Mouse (Mus musculus) C2C12 (cell line): ENCODE measurements around the gene Zfp827. TPM values are rescaled to one million over a fixed set of nuclear protein-coding genes. Genes with fewer than 3 reads are reported as not detected.

ENCODE experiments used
- H3K27me3 ChIP-seq: one replicate; pipeline ENCODE4 v1.6.1; 2011; ENCODE audit not compliant: control insufficient read depth, insufficient read depth, insufficient read length
- H3K36me3 ChIP-seq: one replicate; pipeline ENCODE4 v1.6.1; 2011; ENCODE audit not compliant: control insufficient read depth, insufficient read depth
- H3K4me3 ChIP-seq: one replicate; pipeline ENCODE4 v1.5.1; 2011; ENCODE audit warnings: mild to moderate bottlenecking, control low read depth; ENCODE audit not compliant: poor library complexity, insufficient read depth, severe bottlenecking
- H3K79me2 ChIP-seq: one replicate; pipeline ENCODE4 v1.6.1; 2011; ENCODE audit not compliant: control insufficient read depth, insufficient read depth
- H3K79me3 ChIP-seq: one replicate; pipeline ENCODE4 v1.6.1; 2011; ENCODE audit warnings: low read depth, control low read depth
- H3ac ChIP-seq: one replicate; pipeline ENCODE3; 2011; ENCODE audit warnings: low read depth; ENCODE audit not compliant: control insufficient read depth, insufficient read length
- CEBPB ChIP-seq: IDR thresholded peaks from one replicate; pipeline ENCODE4 v1.6.1; 2011; ENCODE audit warnings: low read depth, mild to moderate bottlenecking, control low read depth, moderate library complexity
- CTCF ChIP-seq: IDR thresholded peaks from one replicate; pipeline ENCODE4 v1.5.1; 2011; ENCODE audit not compliant: control insufficient read depth, insufficient read depth, insufficient read length
- FOSL1 ChIP-seq: IDR thresholded peaks from one replicate; pipeline ENCODE4 v1.8.0; 2011; ENCODE audit warnings: mild to moderate bottlenecking, low read length; ENCODE audit not compliant: poor library complexity, insufficient read depth, severe bottlenecking
- MAX ChIP-seq: IDR thresholded peaks from one replicate; pipeline ENCODE4 v1.6.1; 2011; ENCODE audit warnings: mild to moderate bottlenecking, control low read depth
- MYOD1 ChIP-seq: IDR thresholded peaks from one replicate; pipeline ENCODE4 v1.6.1; 2011; ENCODE audit warnings: low read depth; ENCODE audit not compliant: control insufficient read depth, insufficient read length
- MYOG ChIP-seq: IDR thresholded peaks from one replicate; pipeline ENCODE4 v1.6.1; 2011; ENCODE audit not compliant: control insufficient read depth, insufficient read length; ENCODE audit errors: extremely low read depth
- USF1 ChIP-seq: IDR thresholded peaks from one replicate; pipeline ENCODE4 v1.6.1; 2011; ENCODE audit warnings: low read depth, mild to moderate bottlenecking, control low read depth, moderate library complexity
- polyA plus RNA-seq: library from polyadenylated mRNA; unstranded; fragments of >200 nt; fragmentation: generic; extraction: Trizol; gene quantifications from one replicate; pipeline ENCODE4 v1.2.1, GENCODE M21; 2012; ENCODE audit warnings: missing spikeins

Gene Zfp827
- polyA plus RNA-seq, 1 experiment, result 7.6 TPM

DNA sequence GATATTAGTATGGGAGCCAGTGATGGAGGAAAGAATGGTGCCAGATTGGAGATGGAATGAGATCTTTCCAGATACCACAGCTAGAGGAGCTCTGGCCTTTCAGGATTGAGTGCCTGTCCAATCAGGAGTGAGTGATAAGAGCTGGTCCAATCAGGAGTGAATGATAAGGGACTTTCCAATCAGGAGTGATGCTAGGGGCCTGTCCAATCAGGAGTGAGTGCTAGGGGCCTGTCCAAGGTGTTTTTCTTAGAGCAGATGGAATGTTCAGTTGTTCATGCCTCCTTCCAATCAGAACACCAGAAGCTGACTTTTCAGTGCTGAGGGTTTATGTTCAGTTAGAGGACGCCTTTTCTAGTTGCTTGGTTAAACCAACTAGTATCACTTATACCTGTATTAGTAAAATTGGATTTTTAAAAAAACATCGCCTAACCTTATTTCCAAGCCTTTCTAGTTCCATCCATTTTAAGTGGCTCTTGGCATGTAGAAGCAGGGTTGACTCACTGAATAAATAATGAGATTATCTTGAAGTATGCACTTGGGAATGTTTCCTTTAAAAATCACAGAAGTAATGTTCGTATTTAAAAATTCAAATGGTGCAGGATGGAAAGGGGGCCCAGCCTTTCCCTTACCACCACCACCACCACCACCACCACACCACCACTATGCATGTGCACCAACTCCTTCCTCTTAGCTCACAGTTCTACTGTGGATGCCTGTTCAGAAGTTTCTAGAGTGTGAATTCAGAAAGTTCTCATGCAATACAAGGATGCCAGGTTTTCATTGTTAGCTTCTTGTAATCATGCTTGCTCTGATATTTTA lies 39.8 kb downstream of the Zfp827 start:
- Histone ChIP-seq H3K36me3 (peaks cover 25% of the 10 kb centered on the region), H3K27me3 (no peaks in the 10 kb centered on the region), H3K4me3 (no peak overlapping the region), H3ac (no peak overlapping the region), H3K79me3 (no peaks in the 10 kb centered on the region), H3K79me2 (no peaks in the 10 kb centered on the region)
- TF ChIP-seq MYOG (no peak), CTCF (no peak), CEBPB (no peak), FOSL1 (no peak), MAX (no peak)

DNA sequence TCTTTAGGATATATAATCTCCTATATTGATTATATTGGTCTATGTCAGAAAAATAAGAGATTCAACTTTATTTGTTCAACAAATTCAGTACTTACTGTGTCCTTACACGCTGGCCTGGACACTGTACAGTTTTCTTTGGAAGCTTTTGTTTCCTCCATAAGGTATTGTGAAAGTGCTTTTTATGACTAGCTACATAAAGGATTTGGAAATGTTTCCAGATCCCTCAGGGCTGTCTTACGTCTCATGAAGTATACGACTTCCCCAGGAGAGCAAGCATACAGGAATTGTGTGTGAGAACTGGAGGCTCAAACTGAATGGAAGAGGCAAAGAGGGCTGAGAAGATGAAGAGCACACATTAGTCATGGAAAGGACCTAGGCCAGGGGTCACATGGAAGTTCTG lies 45.1 kb downstream of the Zfp827 start:
- H3K79me2 ChIP-seq, result no peaks in the 10 kb centered on the region
- TF ChIP-seq CTCF, result no peak
- TF ChIP-seq FOSL1, result no peak
- TF ChIP-seq MAX, result no peak
- TF ChIP-seq USF1, result no peak
- no peak for TF ChIP-seq MYOG
- no peak for TF ChIP-seq MYOD1
- TF ChIP-seq CEBPB, result no peak
- H3K36me3 ChIP-seq, result peaks cover 57% of the 10 kb centered on the region
- H3K79me3 ChIP-seq, result no peaks in the 10 kb centered on the region
- no peak overlapping the region for H3K4me3 ChIP-seq
- H3ac ChIP-seq, result no peak overlapping the region
- no peaks in the 10 kb centered on the region for H3K27me3 ChIP-seq

DNA sequence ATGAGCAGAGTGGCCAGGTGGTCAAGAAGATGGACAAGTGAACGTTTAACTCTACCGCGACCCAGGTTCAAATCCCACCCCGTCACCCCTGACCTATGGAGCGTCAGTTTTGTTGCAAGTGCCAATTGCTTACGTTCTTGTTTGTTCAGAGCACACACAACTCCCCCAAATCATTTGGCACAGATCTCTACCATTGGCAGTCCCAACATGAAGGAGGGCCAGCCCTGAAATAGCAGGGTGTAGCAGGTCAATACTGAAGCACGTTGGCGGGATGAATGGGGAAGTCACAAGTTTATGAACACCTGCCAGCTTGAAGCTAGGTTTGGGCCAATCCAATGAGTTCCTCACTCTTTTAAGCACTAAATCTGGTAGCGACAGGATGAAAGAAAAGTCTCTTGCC lies 46.7 kb downstream of the Zfp827 start:
- no peak overlapping the region for H3K4me3 ChIP-seq
- TF ChIP-seq MYOD1, result no peak
- TF ChIP-seq FOSL1, result no peak
- TF ChIP-seq CTCF, result no peak
- no peak for TF ChIP-seq CEBPB
- TF ChIP-seq USF1, result no peak
- no peak for TF ChIP-seq MAX
- no peak for TF ChIP-seq MYOG
- H3K36me3 ChIP-seq, result peaks cover 62% of the 10 kb centered on the region
- H3K27me3 ChIP-seq, result no peaks in the 10 kb centered on the region
- no peak overlapping the region for H3ac ChIP-seq
- no peaks in the 10 kb centered on the region for H3K79me3 ChIP-seq
- no peaks in the 10 kb centered on the region for H3K79me2 ChIP-seq

DNA sequence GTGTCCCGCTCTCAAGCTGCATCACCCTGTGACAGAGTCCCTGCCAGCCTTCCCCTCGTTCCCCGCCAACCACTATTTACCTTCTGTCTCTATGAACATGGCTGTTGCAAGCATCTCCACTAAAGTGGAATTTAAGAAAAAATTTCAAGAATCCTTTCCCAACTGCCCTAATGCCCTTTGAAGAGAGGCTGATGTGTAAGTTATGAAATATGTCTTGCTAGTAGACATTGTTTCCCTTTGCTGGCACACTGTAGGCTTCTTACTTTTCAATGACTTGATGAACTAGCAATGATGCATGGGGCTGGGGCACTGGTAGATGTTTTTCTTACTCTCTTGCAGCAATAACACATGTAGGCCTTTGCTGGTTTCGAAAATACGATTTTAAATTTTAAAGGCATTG lies 49.0 kb downstream of the Zfp827 start:
- Histone ChIP-seq H3K79me3 (no peaks in the 10 kb centered on the region), H3ac (no peak overlapping the region), H3K27me3 (no peaks in the 10 kb centered on the region), H3K36me3 (peaks cover 59% of the 10 kb centered on the region), H3K79me2 (no peaks in the 10 kb centered on the region), H3K4me3 (no peak overlapping the region)
- TF ChIP-seq FOSL1 (no peak), CEBPB (no peak), CTCF (no peak), USF1 (no peak), MYOD1 (no peak), MAX (no peak)

DNA sequence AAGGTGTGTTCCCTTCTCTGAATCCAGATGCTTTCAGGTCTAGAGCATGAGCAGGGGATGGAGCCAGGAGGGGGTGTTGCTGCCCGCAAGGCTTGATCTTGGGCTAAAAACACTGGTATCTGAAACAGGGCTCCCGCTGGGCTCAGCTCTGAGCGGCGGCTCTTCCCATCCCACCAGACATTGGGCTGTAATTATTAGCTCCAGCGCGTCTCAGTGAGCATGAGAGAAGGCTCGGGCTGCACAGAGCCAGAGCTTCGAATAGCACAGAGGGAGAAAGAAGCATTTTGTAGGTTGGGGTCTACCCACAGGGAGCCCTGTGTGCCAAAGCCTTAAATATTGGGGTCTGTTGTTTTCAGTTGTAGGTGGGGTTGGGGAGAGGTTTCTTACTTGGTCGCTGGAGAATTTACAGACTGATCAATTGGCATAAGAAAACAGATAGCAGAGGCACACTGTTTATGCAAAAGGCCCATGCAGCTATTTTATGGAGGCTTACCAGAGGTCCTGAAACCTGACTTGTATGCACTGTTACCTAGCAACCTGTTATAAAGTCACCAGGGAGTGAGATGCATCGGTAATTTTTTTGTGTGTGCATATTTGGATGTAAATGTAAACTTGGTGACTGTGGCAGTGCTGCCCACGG lies 50.4 kb downstream of the Zfp827 start:
- Histone ChIP-seq H3ac (no peak overlapping the region), H3K36me3 (peaks cover 53% of the 10 kb centered on the region), H3K27me3 (no peaks in the 10 kb centered on the region), H3K4me3 (no peak overlapping the region), H3K79me3 (no peaks in the 10 kb centered on the region), H3K79me2 (no peaks in the 10 kb centered on the region)
- TF ChIP-seq MYOD1 (no peak), CTCF (no peak), MYOG (no peak), CEBPB (no peak), USF1 (no peak), FOSL1 (no peak), MAX (no peak)
